Mouse (Mus musculus) left cerebral cortex, postnatal 4 days (tissue): ENCODE measurements around the gene Plekhg6. TPM values are rescaled to one million over a fixed set of nuclear protein-coding genes. Genes with fewer than 3 reads are reported as not detected.

ENCODE experiments used
- DNase-seq: peaks from one replicate; pipeline ENCODE4 v3.0.0-alpha.2; 2022
- intact Hi-C: fragments of 180-260 bp; cut with DNase I; formaldehyde crosslinking; loops from one replicate; pipeline ENCODE4 v1.15.1; 2025
- total RNA-seq, 2 experiments: library from RNA; stranded (reverse); gene quantifications; 2 replicates each; pipeline ENCODE4 v1.2.3; 2021

Plekhg6 gene
- total RNA-seq, 2 experiments from 2014 or later: not detected

DNA sequence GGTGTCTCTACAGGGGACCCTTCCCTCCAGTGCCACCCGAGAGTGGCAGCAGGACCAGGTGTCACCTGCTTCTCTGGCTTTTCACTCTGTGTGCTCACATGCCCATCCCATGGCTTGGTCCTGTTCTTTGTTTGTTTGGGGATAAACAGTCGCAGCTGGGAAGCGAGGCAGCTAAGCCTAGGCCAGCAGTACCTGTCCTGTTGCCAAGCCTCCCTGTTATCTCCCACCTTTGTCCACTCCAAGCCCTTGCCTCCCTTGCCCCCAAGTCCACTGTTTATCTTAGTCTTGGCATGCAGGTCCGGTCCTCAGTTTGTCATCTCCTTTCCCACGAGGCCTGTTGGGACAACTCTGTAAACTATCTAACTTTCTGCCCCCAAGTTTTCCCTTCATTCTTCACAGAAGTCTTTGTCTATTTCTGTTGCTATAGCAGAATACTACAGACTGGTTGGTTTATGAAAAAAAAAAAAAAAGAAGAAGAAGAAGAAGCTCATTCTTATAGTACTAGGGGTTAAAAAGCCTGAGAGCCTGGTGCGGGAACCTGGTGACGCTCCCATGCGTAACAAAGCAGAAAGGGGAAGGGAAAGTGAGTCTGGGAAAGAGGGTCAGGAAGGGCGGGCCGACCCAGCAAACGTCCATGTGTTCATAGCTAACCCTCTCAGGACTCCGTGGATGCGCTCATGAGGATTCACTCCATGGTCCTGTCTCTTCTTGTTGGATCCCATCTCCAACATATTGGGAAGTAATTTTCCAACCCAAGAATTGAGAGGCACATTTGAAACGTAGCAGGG, 47.3 kb downstream of the Plekhg6 start:
- DNase-seq: no peak
- intact Hi-C loops: no loop called here

DNA sequence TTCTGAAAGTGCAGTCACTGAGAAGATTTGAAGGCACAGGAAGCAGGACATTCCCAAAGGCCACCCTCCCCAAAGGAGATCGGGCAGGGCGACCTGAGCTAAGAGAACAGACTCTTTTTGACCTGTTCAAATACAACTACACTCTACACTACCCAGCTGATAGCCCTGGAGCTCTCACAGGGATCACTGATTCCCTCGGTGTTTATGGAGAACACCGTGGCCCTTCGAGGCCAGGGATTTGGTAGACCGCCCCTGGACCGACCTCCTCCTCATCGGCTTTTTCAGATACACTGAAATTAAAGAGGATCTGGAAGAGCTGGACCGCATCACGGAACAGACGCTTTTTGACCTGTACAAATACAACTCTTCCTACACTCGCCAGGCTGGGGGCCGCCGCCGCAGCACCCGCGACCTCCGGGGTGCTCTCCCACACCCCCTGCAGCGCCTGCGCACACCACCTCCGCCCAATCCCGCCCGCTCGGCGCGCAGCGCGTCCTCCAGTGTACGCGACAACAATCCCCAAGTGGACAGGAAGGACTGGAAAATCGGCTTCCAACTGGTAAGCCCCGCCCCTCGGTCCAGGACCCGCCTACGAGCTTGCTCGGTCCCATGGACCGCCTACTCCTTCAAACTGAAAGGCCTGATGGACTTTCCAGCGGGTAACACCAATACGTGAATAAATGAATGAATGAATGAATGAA, 49.8 kb downstream of the Plekhg6 start:
- intact Hi-C loops: no loop called here
- DNase-seq: peak; percentile 71

DNA sequence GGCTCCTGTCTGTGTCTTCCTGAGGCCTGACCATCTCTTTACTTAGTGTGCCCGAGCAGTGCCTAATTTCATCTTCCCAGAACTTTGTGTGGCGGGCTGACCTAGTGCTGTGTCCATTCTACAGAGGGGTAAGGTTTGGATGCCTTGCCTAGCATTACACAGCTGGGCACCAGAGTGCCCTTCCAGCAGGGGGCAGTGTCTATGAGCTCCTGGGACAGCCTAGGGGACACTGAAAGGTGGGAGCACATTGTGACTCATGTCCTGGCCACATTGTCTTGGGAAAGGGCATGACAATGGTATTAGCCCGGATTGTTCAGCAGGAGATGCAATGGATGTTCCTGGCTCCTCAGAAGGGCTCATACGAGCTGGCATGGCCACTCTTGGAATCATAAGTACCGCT, 52.4 kb downstream of the Plekhg6 start:
- DNase-seq: no peak
- intact Hi-C loops: no loop called here

GRCm38 (mm10) chr6:125325337-125325736, 55.3 kb downstream of the Plekhg6 start:
- no peak for DNase-seq
- intact Hi-C loops: no loop called here

- DNase-seq: no peak
- intact Hi-C loops: no loop called here
These were observed 57.0 kb downstream of the Plekhg6 start for GRCm38 (mm10) chr6:125323547-125323946.

- no peak for DNase-seq
- intact Hi-C loops: no loop called here
These were observed 57.8 kb downstream of the Plekhg6 start for GRCm38 (mm10) chr6:125322794-125323193.

DNA sequence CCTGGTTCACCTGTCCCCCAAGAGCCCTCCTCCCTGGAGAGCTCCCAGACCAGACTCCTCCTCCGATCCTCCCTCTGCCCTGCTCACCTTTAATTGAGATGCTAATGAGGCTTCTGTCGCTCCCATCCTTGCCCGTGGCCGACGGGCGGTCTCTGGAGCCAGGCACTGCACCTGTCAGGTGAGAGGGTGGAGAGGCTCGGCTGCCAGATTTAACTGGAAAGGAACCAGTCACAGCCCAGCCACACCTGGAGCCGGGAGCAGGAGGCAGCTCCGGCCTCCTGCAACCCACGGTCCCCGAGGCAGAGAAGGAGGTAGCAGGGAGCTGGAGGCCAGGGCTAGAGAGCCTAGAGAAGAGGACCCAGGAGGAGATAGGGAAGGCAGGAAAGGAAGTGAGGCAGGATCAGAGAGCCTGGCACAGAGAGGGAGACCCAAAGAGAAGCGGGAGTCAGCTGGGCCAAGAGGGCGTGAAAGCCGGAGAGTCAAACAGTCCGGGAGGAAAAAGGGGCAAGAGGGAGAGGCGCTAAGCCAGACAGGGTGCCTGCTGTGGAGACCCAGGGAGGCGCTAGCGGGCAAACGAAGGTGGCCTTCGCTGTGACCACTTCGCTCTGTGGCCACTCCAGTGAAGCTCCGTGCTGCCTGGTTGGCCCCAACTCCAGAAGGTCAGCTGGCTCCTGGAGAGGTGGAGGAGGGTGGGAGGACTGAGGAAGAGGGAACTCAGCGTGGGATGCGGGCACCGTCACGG, 59.3 kb downstream of the Plekhg6 start:
- no peak for DNase-seq
- intact Hi-C loops: no loop called here

DNA sequence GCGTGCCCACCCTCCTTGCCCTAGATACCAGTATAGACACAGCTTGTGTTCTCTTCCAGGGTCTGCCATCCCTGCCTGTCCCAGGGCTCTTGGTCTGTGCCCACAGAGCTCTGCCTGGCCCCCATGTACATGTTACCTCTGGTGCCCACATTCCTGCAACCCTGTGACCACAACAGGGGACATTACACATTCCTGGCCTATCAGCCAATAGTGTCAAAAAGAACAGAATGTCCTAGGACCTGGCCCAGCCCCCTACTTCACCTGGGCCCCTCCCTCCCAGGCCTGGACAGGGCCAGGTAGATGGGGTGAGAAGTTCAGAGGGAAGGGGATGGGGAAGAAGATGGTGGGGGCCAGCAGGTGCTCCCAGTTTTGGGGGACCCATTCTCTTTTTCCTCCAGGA, 60.3 kb downstream of the Plekhg6 start, which contains the start of gene Scnn1a:
Gene Scnn1a, plus strand, starts transcription at position 337 of the 400 bp plus-strand sequence.
- no peak for DNase-seq
- intact Hi-C loops: no loop called here

DNA sequence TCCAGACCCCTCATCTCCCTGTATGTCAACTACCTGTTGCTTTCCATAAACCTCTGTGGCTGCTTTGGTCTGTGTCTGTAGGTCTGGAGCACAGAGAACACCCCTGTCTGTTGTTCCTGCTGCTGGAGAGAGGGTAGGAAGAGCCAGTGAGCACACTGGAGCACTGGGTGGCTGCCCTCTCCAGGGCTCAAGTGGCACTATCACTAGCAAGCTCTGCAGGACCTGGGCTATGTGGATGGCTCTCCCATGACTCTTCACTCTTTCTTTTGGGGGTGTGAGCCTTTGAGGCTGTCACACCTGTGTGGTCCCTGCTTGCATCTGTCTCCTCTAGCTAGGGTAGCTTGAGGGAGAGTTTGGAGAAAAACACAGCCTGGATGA, 60.7 kb downstream of the Plekhg6 start:
- no peak for DNase-seq
- intact Hi-C loops: no loop called here

GRCm38 (mm10) chr6:125318981-125319918, 61.3 kb downstream of the Plekhg6 start:
- DNase-seq: no peak
- intact Hi-C loops: no loop called here

GRCm38 (mm10) chr6:125317077-125317476, 63.5 kb downstream of the Plekhg6 start:
- no peak for DNase-seq
- intact Hi-C loops: no loop called here

DNA sequence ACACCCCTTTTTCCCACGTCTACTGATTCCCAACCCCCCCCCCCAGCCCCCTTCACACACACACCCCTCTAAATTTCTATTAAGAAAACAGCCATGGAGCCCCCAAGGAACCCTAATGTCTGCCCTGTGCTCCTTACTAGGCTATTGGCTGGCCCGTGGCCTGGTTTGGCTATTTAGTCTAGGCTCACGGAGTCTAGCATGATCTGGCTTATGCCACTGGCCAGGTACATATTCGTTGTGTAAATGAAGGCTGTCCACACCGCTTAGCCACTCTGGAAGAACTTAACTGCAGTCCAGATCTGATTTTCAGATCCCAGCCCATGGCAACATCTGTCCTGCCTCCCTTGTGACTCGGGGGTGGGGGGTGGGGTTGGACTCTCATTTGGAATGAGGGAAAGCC, 65.8 kb downstream of the Plekhg6 start:
- intact Hi-C loops: no loop called here

DNA sequence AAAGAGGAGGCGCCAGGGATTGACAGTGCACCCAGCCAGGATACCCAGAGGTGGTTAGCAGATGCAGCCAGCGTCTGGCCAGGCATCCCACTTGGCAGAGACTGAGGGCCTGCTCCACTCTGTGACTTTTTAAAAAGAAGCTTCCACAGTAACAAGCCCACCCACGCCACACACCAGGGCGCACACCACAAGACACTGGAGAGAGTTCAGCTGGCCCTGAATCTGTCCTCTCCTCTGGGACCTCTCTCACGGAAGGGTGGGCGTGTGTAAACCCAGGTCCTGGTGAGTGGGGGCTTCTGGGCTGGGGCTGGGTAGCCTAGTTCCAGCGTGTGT, 66.4 kb downstream of the Plekhg6 start:
- no peak for DNase-seq
- intact Hi-C loops: no loop called here

More for the DNA sequence above, 65.8 kb downstream of the Plekhg6 start:
- DNase-seq: no peak

GRCm38 (mm10) chr6:125313546-125314230, 66.9 kb downstream of the Plekhg6 start, which contains the start of gene Ltbr:
Gene Ltbr, minus strand, starts transcription at chr6:125313885.
- peak; percentile 73 for DNase-seq
- intact Hi-C loops: no loop called here

Other genes with a start within 250 kb of the Plekhg6 start
- 10 to 100 TPM; 43.0 to 44.5 TPM for gene Nop2, start 248.9 kb downstream of the Plekhg6 start, total RNA-seq
- 10 to 100 TPM; 27.0 to 28.3 TPM for gene Iffo1, start 235.6 kb downstream of the Plekhg6 start, total RNA-seq
- 1,000 to 10,000 TPM; 1,244 to 1,314 TPM for gene Gapdh, start 214.3 kb downstream of the Plekhg6 start, total RNA-seq
- gene Ncapd2, start 189.1 kb downstream of the Plekhg6 start, total RNA-seq: 10 to 100 TPM; 44.9 to 51.4 TPM
- gene Mrpl51, start 189.0 kb downstream of the Plekhg6 start, total RNA-seq: 10 to 100 TPM; 67.7 to 72.7 TPM
- gene Vamp1, start 165.2 kb downstream of the Plekhg6 start, total RNA-seq: 10 to 100 TPM in 1 of 2 experiments, 1 to 10 TPM in 1; 7.0 to 10.2 TPM
- 1 to 10 TPM; 1.7 to 1.9 TPM for gene Tapbpl, start 148.9 kb downstream of the Plekhg6 start, total RNA-seq
- gene Cd27, start 143.8 kb downstream of the Plekhg6 start, total RNA-seq: not detected
- not detected for gene Tuba3a, start 94.8 kb downstream of the Plekhg6 start, total RNA-seq
- gene Ltbr, start 66.9 kb downstream of the Plekhg6 start, total RNA-seq: 10 to 100 TPM in 1 of 2 experiments, 1 to 10 TPM in 1; 9.6 to 10.7 TPM
- gene Scnn1a, start 60.1 kb downstream of the Plekhg6 start, total RNA-seq: 1 to 10 TPM; 1.5 to 2.1 TPM
- gene Tnfrsf1a, start 31.4 kb downstream of the Plekhg6 start, total RNA-seq: 10 to 100 TPM; 11.2 to 12.0 TPM
- gene Cd9, start 114.0 kb upstream of the Plekhg6 start, total RNA-seq: 10 to 100 TPM; 53.1 to 56.4 TPM
- gene Vwf, start 166.0 kb upstream of the Plekhg6 start, total RNA-seq: 10 to 100 TPM; 24.1 to 28.2 TPM